Mouse (Mus musculus) mature B cell (primary cell): ENCODE data around the gene Hnf4a.

Experiments
- in situ Hi-C: fragments of 300-500 bp; cut with MboI; formaldehyde crosslinking; loops from 2 replicates; pipeline ENCODE4 v1.14.3; 2019

Gene Hnf4a

DNA sequence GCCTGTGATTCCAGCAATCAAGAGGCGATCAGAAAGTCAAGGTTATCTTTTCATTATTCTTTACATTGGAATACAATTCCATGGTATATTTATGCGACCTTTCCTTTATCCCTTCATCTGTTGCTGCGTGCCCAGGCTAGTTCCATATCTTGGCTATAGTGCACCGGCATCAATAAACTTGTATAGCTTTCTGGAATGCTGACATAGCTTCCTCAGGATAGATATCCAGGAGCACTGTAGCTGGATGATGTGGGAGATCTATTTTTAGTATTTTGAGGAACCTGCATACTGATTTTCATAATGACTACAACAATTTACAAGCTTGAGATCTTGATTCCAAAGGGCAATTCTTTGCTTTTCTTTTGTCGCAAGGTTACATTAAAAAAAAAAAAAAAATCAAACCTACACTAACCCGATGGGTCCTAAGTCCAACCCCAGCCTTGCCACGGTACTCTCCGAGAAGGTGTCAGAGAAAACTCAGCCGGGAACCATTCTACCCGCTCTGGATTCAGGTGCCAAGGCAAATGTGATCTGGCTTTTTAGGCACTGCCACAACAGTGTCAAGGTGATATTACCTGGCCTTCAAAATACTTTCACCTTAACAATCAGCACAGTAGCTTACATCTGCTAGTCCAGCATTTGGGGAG, 87.2 kb downstream of the Hnf4a start:
- in situ Hi-C loops: no loop called here

DNA sequence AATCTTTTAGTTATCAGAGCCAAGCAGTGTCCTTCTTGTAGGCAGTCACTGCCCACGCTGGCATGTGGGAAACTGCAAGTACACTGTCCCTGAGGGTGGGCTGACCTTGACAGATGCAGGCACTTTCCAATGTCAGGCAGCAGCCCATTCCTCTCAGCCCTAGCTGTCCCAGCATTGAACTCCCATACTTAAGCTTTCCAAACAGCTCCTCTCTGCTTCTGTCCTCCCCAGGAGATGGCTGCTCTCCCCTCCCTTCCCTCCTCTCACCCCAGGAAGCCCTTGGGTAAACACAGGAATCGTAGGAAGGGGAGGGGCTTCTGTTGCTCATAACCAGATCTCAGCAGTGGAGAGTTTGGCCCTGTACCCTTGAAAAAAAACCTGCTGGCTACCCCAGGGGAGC, 88.5 kb downstream of the Hnf4a start:
- in situ Hi-C loops: no loop called here

DNA sequence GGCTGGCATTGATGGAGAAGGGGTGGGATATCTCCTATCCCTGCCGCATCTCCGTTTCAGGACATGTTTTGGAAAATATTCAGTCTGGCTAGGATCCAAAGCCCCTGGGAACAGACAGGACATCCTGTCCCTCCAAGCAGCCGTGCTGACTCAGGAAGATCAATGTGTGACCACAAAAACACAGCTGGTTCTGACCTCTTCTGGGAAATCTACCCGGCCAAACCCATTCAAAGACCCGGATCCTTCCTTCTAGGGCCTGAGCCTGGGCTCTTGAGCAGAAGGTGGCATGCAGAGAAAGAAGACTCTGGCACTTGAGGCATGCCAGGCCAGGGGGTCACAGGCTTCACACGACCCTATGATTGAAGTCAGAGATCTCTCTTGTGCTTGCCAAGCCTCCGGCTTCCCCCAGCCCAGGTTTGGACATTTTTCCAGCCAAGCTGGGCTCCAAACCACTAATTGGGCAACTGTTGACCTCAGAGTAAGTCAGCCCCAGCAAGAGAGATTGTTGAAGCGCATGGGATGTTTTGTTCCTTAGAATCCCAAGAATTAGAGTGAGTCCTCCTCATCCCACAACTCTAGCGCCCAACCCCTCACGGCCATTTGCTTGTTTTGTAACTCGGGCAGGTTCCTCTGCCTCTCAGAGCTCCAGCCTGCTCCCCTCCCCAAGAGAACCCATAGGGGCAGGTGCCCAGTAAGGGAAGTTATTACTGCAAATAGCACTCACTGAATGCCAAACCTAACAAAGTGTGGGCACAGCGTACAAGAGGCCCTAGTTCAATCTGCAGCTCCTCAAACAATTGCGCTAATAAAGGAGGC, 89.7 kb downstream of the Hnf4a start:
- in situ Hi-C loops: no loop called here

DNA sequence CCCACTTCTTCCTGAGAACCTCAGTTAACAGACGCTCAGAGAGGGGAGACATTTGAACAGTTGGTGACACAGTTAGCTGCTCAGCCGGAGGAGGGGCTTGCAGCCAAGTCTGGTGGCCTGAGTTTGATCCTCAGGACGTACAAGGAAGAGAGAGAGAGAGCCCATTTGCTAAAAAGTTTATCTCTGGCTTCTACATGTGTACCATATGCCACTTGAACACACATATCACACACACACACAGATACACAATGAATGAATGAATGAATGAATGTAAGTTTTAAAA, 90.2 kb downstream of the Hnf4a start:
- in situ Hi-C loops: no loop called here

DNA sequence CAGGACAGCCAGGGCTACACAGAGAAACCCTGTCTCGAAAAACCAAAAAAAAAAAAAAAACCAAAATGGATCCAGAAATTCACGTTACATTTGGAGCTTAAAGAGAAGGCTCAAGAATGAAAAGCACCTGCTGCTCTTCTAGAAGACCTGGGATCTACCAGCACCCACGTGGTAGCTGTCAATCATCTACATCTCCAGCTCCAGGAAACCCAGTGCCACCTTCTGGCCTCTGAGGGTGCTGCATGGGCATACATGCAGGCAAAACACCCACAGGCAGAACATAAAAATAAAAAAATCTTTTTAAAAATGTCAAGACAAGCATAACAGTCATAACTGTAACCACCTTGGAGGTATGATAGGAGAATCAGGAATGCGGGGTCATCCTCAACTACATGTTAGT, 91.1 kb downstream of the Hnf4a start:
- in situ Hi-C loops: no loop called here

DNA sequence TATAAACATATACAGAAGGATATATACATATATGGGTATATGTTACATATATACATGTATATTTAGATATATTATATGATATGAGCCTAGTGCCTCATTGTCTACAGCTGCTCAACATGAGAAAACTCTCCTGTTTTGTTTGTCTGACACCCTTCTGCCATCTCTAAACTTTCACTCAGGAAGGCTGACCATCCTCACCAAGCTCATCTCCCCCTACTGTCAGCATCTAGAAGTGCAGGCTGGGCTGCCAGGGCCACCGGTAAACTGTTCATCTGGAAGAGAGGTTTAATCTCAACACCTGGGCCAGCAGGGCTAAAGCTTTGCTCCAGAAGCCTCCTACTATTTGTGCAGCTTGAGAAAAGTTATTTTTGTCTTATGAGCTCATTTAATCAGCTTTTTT, 92.6 kb downstream of the Hnf4a start:
- in situ Hi-C loops: no loop called here

DNA sequence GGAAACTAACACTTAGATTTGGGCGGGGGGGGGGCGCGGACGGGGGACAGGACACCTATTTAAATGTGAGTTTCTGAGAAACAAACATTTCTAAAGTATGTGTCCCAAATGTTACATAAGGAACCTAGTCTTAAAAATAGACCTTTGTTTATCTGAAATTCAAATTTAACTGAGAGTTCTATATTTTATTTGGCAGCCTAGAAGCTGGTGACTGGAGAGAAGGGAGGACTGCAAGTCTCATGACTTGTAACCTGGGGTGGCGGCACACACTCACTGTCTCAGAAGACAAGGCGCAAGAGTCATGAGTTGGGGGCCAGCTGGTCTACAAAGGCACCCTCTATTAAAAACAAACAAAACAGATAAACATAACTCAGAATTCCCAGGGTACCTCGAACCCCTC, 94.5 kb downstream of the Hnf4a start:
- in situ Hi-C loops: loop anchor here (25.0 kb wide), 1 partner anchor 111 kb away; no protein-coding TSS in a partner anchor

DNA sequence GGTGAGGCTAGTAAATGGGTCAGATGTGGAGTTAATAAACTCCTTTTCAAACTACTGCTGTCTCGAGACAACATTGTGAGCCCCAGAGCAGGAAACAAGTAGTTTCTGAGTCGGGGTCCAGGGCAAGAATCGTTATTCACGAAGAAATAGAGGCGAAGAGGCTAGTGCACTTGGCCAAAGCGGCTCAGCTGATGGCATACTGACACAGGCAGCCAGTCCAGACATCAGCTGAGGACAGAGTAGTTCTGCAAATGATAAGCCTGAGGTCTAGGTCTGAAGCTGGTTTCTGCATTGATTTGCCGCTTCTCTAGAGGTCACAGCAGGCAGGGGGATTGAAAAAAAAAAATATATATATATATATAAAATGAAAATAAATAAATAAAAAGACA, 95.1 kb downstream of the Hnf4a start:
- in situ Hi-C loops: loop anchor here (25.0 kb wide), 1 partner anchor 111 kb away; no protein-coding TSS in a partner anchor

DNA sequence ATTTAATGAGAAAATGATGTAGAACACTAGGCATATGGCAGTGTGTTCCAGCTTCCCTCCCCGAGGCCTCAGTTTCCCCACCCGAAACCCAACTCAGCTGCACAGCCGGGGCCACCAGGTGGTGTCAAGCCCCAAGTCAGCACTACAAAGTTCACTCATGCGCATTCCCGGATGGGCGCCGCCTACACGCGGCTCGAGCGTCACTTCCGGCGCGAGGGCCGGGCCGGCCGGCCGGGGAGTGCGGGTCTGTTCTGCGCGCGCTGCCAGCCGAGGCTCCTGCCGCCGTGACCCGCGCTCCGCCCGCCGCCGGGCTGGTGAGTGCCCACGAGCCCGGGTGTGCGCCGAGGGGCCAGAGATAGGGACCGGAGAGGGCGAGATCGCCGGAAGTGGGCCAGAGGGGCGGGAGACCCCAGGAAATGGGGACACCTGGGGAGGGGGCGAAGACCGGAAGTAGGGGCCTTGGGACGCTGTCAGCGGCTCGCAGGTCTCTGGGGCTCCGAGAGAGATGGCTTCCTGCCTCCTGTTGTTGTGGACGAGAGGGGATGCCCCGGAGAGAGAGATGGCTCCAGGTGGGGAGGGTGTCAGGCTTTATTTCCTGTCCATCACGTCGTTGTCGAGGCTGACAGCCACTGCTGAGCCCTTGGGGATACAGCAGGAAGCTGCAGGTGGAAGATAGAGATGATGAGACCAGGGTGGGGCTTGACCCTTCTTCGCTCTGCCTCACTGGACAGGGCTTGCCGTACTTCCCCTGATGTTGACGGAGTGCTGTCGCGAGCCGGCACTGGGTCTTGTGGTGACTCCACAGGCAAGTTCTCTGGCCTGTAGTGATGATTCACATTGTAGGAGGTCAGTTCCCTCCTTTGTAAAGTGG, 95.7 kb downstream of the Hnf4a start, which contains the start of gene Ttpal:
Gene Ttpal (plus strand): TSS at position 214 of the 871 bp plus-strand sequence.
- in situ Hi-C loops: loop anchor here (25.0 kb wide), 1 partner anchor 110 kb away; no protein-coding TSS in a partner anchor

DNA sequence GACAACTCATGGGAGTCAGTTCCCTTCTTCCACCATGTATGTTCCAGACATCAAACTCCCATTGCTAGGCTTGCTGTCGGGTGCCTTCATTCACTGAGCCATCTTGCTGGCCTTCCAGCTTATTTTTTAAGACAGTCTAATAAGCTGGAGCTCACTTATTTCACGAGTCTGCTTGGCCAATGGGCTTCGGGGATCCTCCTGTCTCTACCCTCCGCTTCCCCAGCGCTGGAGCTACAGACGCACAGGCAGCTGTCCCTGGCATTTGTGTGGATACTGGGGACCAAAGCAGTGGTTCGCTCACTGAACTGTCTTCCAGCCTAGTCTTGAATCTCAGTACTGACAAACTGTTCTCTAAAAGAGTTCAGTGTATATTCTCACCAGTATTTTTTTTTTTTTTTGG, 99.6 kb downstream of the Hnf4a start:
- in situ Hi-C loops: loop anchor here (25.0 kb wide), 1 partner anchor 106 kb away; no protein-coding TSS in a partner anchor

DNA sequence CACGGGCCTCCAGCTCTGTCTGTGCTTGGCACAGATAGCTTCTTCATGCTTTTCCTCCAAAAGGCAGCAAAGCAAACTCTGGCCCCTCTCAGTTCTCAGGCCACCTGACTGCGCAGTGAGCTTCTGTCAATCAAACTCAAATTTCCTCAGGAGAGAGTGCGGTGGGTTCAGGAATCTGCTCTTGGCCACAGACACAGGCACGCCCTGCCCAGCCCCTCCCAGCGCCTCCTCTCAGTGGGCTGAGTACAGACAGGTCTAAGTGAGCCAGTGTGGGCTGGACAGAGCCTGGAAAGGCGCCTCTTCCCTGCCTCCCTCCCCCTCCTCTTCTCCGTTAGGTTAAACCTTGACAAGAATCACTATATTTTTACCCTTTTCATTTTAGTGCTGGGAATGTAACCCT, 101.4 kb downstream of the Hnf4a start:
- in situ Hi-C loops: loop anchor here (25.0 kb wide), 1 partner anchor 104 kb away; no protein-coding TSS in a partner anchor

DNA sequence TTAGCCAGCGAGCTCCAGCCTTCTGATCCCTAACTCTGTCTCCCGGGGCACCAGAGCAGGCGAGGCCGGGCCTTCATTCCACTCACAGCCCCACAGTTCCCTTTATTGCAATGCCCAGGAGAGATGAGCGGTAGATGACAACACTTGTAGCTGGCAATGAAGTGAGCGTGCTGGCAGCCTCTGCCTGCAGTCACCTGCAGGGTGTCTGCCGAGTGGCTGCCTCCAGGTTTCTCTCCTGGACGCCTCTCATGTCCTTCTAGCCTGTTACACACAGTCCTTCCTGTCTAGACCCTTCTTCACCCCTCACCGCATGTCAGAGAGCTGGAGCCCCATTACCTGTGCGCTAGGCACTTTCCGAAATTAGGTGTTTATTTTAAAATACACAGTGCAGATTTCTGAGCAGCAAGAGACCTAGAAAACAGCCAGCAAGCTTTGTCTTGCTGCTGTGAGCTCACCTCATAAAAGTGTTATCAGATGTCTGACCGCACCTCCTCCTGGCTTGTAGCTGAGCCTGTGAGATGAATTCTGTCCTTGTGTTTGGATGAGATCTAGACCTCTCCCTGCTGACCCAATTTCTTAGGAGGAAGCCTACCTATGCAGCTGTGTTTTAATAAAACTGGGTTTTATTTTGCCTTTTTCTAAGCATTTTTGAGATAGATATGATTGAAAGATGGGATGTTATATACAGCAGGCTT, 102.8 kb downstream of the Hnf4a start:
- in situ Hi-C loops: loop anchor here (25.0 kb wide), 1 partner anchor 103 kb away; no protein-coding TSS in a partner anchor

DNA sequence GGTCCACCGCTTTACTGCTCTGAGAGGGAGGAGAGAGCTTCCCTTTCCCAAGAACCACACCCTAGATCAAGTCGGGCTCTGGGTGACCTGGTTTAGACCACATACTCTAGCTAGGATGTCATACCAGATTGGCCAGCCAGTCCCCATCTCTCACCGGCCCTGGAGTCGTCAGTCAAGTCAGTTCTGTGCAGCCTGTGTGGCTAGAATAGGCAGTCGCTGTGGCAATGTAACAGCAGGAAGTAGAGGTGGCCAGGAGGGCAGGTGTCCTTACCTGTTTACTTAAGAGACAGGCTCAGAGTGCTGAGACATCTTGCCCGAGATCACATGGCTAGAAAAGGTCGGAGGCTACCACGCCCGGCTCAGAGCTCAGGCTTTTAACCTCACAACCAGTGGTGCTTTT, 104.6 kb downstream of the Hnf4a start:
- in situ Hi-C loops: loop anchor here (25.0 kb wide), 1 partner anchor 101 kb away; no protein-coding TSS in a partner anchor

DNA sequence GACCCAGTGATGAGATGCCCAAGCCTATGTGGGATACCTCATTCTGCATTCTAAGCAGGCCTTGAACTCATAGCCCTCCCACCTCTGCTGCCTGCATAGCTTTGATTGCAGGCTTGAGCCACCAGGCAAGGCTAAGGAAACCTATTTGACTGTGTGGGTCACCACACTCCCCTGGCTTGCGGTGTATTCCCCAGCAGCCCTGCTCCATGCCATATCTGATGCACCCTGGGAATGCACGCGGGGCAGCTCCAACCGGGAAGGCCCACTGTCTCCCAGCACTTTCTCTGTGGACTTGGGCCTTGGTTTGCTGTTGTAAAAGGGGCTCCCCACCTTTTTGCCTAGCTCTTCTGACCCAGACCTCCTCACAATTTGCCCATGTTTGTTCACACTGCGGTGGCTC, 106.6 kb downstream of the Hnf4a start:
- in situ Hi-C loops: loop anchor here (25.0 kb wide), 1 partner anchor 99 kb away; no protein-coding TSS in a partner anchor

DNA sequence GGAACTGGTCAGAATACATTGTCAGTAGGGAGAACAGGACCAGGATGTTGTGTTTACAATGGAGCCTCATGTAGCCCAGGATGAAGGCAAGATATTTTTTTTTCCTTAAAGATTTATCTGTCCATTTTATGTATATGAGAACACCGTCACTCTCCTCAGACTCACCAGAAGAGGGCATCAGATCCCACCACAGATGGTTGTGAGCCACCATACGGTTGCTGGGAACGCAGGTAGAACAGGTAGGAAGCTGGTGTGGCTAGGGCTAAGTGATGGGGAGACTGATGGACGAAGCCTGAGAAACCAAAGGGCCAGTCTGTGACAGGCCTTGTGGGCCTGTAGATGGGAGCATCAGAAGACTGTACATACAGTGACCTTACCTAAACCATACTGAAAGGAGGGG, 107.4 kb downstream of the Hnf4a start:
- in situ Hi-C loops: loop anchor here (25.0 kb wide), 1 partner anchor 98 kb away; no protein-coding TSS in a partner anchor

DNA sequence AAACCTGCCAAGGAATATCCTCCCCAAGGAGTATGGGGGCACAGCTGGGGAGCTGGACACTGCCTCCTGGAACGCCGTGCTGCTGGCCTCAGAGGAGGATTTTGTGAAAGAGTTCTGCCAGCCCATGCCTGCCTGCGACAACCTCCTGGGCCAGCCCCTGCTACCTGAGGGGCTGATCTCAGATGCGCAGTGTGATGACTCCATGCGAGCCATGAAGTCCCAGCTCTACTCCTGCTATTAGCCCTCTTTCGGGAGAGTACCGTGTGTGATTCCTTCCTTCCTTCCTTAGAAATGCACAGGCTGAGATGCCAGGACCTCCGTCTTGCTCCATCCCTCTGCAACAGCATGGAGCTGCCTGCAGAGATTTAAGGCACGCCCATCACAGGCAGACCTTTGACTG, 108.8 kb downstream of the Hnf4a start:
- in situ Hi-C loops: loop anchor here (25.0 kb wide), 1 partner anchor 97 kb away; no protein-coding TSS in a partner anchor

DNA sequence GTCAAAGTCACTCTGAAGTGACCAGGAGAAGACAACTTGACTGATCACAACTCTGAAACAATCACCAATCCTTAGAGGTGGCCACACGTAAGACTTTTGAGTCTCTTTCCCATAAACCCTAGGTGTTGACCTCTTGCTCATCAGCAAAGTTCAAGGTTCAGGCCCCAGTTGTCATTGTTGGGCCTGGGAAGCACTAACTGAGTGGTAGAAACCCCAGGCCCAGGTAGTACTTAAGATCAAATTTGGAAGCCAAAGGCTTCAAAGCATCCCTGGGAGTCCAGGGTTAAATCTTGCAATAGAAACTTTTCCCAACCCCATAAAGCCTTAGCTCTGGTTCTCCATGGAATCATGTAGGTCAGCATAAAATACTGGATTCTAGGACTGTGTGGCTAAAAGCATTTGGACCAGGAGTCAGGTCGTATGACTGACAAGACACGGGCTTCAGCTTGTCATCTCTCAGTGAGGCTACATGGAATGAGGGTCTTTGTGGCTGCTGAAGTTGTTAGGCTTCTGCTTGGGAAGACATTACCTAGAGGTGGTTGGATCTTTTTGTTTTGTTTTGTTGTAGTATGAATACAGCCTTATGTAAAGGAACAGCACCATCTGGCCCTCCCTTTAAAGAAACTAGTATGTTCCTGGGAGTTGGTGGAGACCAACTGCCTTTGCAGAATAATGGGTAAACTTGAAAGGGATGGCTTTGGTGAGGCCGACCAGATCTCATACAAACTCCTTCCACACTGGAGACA, 109.5 kb downstream of the Hnf4a start:
- in situ Hi-C loops: loop anchor here (25.0 kb wide), 1 partner anchor 96 kb away; no protein-coding TSS in a partner anchor

DNA sequence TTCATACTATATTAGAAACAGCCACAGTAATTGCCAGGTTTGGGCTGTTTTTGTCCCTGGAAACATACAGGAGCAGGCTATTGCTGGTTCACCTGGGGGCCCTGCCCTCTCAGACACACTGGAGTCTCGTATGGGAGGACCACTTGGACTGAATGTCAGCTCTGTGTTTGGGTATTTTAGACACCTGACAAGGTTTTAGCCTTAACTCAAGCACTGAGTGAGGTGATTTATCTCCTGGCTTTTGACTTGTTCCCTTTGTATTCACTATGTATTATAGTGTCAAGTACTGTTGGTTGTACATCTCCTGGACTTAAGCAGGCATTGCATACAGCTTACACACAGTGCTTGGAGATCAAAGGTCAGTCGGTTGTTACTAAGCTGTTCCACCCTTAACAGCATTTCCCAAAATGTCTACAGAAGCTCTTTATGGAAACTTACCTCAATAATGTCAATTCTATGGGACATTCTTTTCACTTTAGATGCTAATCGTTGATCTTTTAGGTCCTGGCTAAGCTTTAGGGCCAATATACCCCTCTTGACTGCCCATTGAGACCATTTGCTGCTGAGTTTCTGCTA, 110.1 kb downstream of the Hnf4a start:
- in situ Hi-C loops: loop anchor here (25.0 kb wide), 1 partner anchor 96 kb away; no protein-coding TSS in a partner anchor

DNA sequence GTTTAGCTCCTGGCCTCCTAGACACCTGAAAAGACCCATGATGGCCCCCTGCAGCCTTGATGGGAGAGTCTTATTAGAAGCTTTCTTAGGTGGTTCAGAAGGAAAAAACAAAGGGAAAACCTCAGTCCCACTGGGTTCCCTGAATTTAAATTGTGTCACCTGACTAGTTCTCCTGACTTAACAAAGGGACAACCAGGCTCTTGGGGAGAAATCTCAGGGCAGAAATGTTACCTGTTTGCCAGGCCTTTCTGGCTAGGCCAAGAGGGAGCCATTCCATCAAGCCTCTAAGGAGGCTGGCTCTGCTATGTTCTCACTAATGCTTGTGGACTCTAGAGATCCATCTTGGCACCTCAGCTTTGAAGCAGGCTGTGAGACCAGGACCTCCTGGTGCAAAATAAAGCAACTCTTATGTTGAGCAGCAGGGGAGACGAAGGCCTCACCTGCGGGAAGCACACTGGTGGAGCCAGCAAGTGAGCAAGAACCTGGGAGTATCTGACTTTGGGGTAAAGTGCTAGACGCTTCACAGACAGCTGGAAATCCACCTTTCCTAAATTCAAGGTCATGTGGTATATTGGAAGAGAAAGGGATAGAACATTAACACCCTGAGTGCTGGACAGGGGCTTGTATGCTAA, 110.7 kb downstream of the Hnf4a start:
- in situ Hi-C loops: loop anchor here (25.0 kb wide), 1 partner anchor 95 kb away; no protein-coding TSS in a partner anchor
